Mouse (Mus musculus) erythroid progenitor cell, adult 5-6 weeks (primary cell): ENCODE measurements around the gene Tmem242. TPM values are rescaled to one million over a fixed set of nuclear protein-coding genes. Genes with fewer than 3 reads are reported as not detected.
"Not testable (repeated sequence)": the region's sequence is repeated elsewhere in the genome, so short reads cannot be mapped to it uniquely, and the experiment has no call there.

ENCODE experiments used
- ATAC-seq: replicated peaks from 2 replicates; pipeline ENCODE4 v1.8.0; 2016; ENCODE audit warnings: moderate number of reproducible peaks, mild to moderate bottlenecking, moderate TSS enrichment, inconsistent platforms; ENCODE audit not compliant: poor library complexity, low FRiP score, severe bottlenecking
- total RNA-seq, 2 experiments: library from RNA; stranded (forward) in 1 of 2; stranded (reverse) in 1 of 2; fragments of 150-400 nt in 1 of 2; fragments of 186-747, 209-891 nt in 1 of 2; gene quantifications; 2 replicates each; pipeline versions ENCODE4 v1.2.3 to v1.2.4; 2015 to 2017; ENCODE audit warnings: low replicate concordance in 2 of 2

Tmem242 gene
- total RNA-seq (2015; ENCODE audit: low replicate concordance) (6.5 and 12.2 TPM in 2 replicates), total RNA-seq (2017; ENCODE audit: low replicate concordance) (2.1 and 8.6 TPM in 2 replicates)

DNA sequence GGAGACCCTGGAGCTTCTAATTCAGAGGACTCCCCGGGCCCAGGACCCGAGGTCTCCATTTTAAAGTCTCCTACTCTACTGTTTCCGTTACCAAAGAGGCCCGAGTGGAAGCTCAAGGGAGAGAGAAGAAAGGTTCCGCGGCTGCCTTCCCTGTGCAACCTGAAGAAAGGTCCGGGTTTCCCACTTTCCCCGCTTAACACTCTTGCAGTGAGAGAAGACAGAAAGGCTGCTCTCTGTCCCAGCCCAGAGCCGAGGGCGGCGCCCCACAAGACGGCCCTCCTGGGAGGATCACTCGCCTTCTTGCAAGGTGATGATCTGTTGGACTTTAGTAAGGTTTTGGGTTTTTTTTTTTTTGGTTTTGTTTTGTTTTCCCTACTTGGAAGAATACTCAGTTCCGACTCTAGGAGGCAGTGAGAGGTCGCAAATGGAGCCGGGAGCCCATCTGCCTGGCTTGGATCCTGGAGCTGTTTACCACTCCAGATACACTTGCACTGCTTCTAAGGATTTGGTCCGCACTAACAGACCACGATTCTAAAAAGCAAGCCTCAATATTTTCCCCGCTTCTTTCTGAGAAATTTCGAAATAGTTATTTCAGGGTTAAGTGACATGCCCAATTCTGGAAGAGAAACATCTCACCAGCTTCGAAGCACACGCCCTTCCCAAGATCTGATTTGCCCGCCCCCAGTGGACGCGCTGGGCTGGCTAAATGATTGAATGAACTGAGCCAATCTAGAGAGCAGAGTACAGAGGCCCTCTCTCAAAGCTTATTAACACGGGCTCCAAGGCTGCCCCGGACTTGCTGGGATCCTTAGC, at the start of gene Tmem242:
TSS of gene Tmem242 (minus strand) at position 101 of the 813 bp plus-strand sequence.
- peak; percentile 85 for ATAC-seq

DNA sequence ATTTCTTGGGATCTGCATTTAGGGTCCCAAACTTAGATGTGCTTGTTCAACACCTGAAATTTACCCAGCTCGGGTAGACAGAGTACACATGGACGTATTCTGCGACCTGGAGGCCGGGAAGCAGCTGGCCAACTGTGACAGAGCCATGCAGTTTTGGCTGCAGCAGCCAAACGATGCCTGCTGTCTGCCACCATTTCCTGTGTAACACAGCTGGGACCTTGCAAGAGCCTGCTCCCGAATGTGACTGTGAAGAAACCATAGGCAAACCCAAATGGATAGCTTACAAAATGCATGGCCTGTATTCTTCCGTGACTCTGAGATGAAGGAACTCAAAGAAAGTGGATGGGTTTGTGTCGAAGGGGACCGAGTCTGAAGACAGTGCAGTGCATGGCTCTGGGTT, 48.1 kb upstream of the Tmem242 start:
- no peak for ATAC-seq

- ATAC-seq: peak; percentile 99
Measured at GRCm38 (mm10) chr17:5484663-5485062, 44.6 kb upstream of the Tmem242 start.

GRCm38 (mm10) chr17:5483456-5483855, 43.4 kb upstream of the Tmem242 start:
- ATAC-seq: no peak

GRCm38 (mm10) chr17:5475960-5476725, 36.1 kb upstream of the Tmem242 start:
- ATAC-seq: no peak

GRCm38 (mm10) chr17:5472268-5472667, 32.2 kb upstream of the Tmem242 start:
- no peak for ATAC-seq

- ATAC-seq: no peak
Measured at GRCm38 (mm10) chr17:5467177-5467576, 27.1 kb upstream of the Tmem242 start.

DNA sequence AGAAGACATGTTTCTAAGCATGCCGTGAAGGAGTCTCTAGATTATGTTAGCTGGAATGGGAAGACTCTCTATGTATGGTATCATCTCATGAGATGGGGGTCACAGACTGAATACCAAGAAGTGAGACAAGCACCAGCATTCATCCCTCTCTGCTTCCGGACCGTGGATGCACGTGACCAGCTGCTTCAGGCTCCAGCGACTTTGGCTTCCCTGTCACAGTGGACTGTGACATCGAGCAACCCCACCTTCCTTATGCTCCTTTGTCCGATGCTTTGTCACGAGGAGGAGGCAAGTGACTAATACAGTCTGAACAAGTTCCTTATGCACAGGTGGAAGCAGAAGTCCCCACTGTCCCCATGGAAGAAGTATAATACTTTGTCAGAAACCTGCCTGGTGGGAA, 26.7 kb upstream of the Tmem242 start:
- no peak for ATAC-seq

GRCm38 (mm10) chr17:5463912-5464311, 23.9 kb upstream of the Tmem242 start:
- ATAC-seq: no peak

- ATAC-seq: no peak
Measured at GRCm38 (mm10) chr17:5453657-5454056, 13.6 kb upstream of the Tmem242 start.

DNA sequence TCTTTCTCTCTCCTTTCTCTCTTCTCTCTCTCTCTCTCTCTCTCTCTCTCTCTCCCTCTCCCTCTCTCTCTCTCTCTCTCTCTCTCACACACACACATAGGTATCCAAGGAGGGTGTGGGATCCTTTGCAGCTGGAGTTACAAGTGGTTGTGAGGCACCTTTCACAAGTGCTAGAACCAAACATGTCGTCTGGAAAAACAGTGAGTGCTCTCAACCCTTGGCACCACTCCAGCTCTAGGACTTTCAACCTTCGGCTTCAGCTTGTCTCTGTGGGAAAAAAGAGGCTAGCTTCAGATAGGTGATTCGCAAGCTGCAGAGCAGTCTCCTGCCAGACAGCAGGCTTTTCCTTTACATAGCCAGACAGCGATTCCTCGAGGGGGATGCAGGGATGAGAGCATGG, 3.7 kb upstream of the Tmem242 start:
- ATAC-seq: no peak

GRCm38 (mm10) chr17:5443260-5443659, 3.2 kb upstream of the Tmem242 start:
- no peak for ATAC-seq

DNA sequence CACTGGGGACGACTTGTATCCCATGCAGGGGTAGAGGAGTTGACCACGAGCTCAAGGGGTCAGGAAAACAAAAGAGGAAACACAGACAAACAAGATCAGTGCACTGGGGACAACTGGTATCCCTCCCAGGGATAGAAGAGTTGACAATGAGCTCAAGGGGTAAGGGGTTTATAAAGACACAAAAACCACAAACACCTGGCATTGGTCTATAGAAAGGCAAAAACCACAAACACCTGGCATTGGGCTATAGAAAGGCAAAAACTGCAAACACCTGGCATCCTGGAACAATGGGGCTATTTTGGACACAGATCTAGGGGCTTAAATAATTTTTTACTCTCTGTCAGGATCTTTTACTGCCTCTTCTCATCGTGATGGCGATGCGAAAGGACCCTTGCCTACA, 2.3 kb upstream of the Tmem242 start:
- ATAC-seq: not testable (repeated sequence)

DNA sequence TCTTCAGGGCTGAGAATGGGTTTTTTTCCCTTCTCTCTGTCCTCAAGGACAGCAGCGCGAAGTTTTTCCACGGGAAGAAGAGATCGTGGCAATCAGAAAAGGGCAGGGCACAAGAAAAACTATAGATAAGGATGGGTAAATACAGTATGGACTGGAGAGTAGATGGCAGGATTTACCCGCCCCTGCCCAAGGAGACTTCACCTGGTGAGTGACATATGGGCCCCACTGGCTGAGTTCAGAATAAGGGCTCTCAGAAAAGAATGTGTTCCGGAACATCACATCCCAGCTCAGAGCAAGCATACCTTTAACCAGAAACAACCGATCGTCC, 264 bp downstream of the Tmem242 start:
- peak; percentile 63 for ATAC-seq

- peak; percentile 51; the same call in 1 of the 2 replicates for ATAC-seq
Measured at GRCm38 (mm10) chr17:5429772-5430133, 10.3 kb downstream of the Tmem242 start.

GRCm38 (mm10) chr17:5429090-5429771, 10.8 kb downstream of the Tmem242 start:
- peak; percentile 90 for ATAC-seq

GRCm38 (mm10) chr17:5425204-5425603, 14.9 kb downstream of the Tmem242 start:
- ATAC-seq: no peak

DNA sequence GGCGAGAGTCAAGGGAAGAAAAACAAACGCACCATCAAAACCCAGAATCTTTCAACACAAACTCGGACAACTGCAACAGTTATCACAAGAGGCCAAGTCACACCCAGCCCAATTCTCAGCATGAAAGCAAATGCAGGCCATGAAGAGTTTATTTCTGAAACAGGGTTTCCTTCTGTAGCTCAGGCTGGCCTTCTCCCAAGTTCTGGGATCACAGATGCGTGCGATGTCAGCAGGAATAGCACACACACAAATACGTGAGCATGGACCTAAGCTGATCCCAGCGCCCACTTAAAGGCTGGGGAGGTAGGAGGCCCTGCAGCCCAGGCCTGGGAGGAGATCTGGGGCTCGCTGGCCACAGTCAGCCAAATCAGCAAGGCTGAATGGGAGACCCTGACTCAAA, 15.9 kb downstream of the Tmem242 start:
- no peak for ATAC-seq

DNA sequence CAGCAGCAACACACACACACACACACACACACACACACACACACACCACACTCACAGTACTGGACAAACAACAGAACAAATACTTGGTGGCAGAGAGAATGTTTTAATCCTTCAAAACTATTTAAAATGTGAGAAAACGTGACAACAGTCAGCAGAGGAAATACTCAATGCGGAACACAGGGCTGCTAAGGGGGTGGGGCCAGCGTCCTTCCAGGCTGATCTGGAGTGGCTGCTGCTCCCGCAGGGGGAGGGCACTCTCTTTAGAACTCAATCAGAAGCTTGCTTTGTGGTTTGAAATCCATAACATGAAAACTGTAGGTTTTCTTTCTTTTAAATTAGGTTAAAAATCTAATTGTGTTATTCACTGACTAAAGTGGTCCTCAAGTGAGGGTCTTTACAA, 18.2 kb downstream of the Tmem242 start:
- ATAC-seq: no peak

DNA sequence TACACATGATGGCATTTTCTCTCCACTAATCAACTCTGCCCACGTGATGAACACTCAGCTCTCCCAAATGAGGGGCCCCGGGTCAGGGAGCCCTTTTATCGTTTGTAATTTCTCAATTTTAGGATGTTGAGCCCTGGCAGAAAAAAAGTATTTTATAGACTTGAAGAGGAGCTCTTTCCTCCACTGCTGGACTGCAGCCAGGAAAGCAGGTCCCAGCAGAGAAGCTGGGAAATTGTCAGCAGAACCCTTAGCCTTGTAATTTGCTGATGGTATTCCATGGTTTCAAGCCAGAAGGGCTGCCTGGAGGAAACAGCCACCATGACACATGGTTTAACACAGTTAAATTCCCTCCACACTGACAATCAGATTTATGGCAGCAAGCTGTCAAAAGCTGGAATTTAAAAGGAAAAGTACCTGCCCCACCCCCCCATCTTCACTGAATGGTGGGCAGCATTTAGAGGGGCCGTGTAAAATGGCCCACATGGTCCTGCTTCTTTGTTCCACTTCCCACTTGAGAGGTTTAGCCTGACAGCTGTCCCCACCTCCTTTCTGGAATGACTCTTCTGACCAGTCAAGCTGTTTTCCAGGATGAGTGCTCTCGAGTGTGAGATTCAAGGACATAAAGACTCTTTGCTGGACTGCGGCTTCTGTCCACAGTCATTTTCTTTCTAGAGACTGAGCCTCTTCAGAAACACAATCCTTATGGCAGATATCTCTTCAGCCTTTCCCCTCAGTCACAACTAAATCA, 20.1 kb downstream of the Tmem242 start:
- no peak for ATAC-seq
